Comparison of ENCODE assay signal across 9 mouse cellular contexts in the genomic region with DNA sequence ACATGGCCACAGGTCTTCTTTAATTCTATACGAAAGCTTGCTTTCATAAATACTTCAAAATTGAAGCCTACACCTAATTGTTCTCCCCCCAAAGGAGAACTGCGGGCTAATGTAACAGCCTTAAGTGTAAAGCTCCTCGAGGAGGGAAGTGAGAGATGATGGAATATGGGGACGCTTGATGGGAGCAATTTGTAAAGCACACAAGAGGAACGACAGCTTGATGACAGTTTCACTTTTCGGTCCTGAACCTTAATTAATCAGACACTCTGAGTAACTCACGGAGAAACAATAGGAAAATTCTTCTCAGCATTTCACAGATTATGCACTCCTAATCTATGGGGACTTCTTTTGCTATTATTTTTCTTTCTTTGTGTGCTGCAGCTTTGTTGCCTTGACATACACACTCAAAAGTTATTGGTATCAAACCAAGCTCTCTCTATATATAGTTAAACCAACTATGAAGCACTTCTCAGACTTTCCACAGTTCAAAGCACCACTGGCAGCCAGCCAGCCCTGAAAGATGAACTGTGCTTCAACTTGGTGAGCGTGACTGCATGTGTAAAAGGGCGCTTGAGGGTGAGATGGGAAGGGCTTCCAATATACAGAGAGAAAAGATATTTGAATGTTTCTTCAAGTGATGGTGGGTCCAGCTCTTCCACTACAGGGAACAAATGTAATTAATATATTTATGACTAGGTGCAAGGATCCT.
A peak's percentile ranks its signal among the peaks of the same experiment; 100 is the strongest.
DNase-seq lines count a peak whose midpoint lies in the region; ATAC-seq and TF ChIP-seq lines count a peak whose summit lies in the region.
"Had no signal": no experiment of that assay in that cellular context is flagged by ENCODE, and none has a peak within 500 bp of the region (broad histone marks: within the 10 kb centered on the region; RNA-seq: fewer than 3 reads in every experiment).

No protein-coding gene starts in this region.

- H3K4me1 ChIP-seq in heart, embryonic 12.5 days (replicated peaks) = no peaks in the 10 kb centered on the region
- H3K4me1 ChIP-seq in heart, embryonic 10.5 days = no peaks in the 10 kb centered on the region
- H3K4me1 ChIP-seq in midbrain, postnatal 0 days (ENCODE audit: insufficient read depth, low read length) = no peaks in the 10 kb centered on the region
- H3K4me1 ChIP-seq in midbrain, embryonic 11.5 days (ENCODE audit: control insufficient read depth, insufficient read depth, low read length) = no peaks in the 10 kb centered on the region
- H3K4me1 ChIP-seq: limb, embryonic 15.5 days had no signal

- ATAC-seq in heart, embryonic 12.5 days (ENCODE audit: insufficient number of reproducible peaks, low FRiP score) = peak; percentile 61; the same call in 1 of the 2 replicates
- no peak for ATAC-seq in midbrain, postnatal 0 days (ENCODE audit: low FRiP score)
- ATAC-seq in midbrain, embryonic 11.5 days (ENCODE audit: low FRiP score) = no peak

- 27% methylated on average over 9 of the region's 9 CpGs for WGBS in heart, embryonic 12.5 days
- 56% methylated on average over 9 of the region's 9 CpGs for WGBS in heart, embryonic 10.5 days
- WGBS in midbrain, postnatal 0 days = 67% methylated on average over 9 of the region's 9 CpGs
- 84% methylated on average over 9 of the region's 9 CpGs for WGBS in midbrain, embryonic 11.5 days

- H3K4me2 ChIP-seq in heart, embryonic 12.5 days = peak overlapping the region; percentile 24; the same call in 1 of the 2 replicates
- no peak overlapping the region for H3K4me2 ChIP-seq in midbrain, postnatal 0 days (ENCODE audit: low read depth, low read length, poor library complexity, severe bottlenecking)
- H3K4me2 ChIP-seq in midbrain, embryonic 11.5 days = no peak overlapping the region
- H3K4me2 ChIP-seq: limb, embryonic 15.5 days had no signal

- no peaks in the 10 kb centered on the region for H3K9me3 ChIP-seq in heart, embryonic 12.5 days (replicated peaks)
- H3K9me3 ChIP-seq in heart, embryonic 10.5 days = no peaks in the 10 kb centered on the region
- no peaks in the 10 kb centered on the region for H3K9me3 ChIP-seq in midbrain, postnatal 0 days (ENCODE audit: low read length)
- H3K9me3 ChIP-seq in midbrain, embryonic 11.5 days (ENCODE audit: control insufficient read depth, low read length) = no peaks in the 10 kb centered on the region
- H3K9me3 ChIP-seq: limb, embryonic 15.5 days had no signal

- H3K9ac ChIP-seq in heart, embryonic 12.5 days = no peak overlapping the region
- no peak overlapping the region for H3K9ac ChIP-seq in midbrain, postnatal 0 days (replicated peaks; ENCODE audit: low read length, poor library complexity, severe bottlenecking)
- H3K9ac ChIP-seq in midbrain, embryonic 11.5 days (ENCODE audit: low read length) = no peak overlapping the region
- H3K9ac ChIP-seq: limb, embryonic 15.5 days had no signal

- H3K4me3 ChIP-seq in heart, embryonic 12.5 days = no peak overlapping the region
- no peak overlapping the region for H3K4me3 ChIP-seq in heart, embryonic 10.5 days
- H3K4me3 ChIP-seq in midbrain, postnatal 0 days (ENCODE audit: low read depth, low read length) = no peak overlapping the region
- H3K4me3 ChIP-seq in midbrain, embryonic 11.5 days (ENCODE audit: low read depth, low read length) = no peak overlapping the region
- H3K4me3 ChIP-seq: limb, embryonic 15.5 days had no signal

- no peaks in the 10 kb centered on the region for H3K27me3 ChIP-seq in heart, embryonic 12.5 days (replicated peaks)
- no peaks in the 10 kb centered on the region for H3K27me3 ChIP-seq in heart, embryonic 10.5 days (ENCODE audit: insufficient read depth, poor library complexity, severe bottlenecking)
- no peaks in the 10 kb centered on the region for H3K27me3 ChIP-seq in midbrain, postnatal 0 days (ENCODE audit: insufficient read depth, low read length)
- H3K27me3 ChIP-seq in midbrain, embryonic 11.5 days (ENCODE audit: control insufficient read depth, insufficient read depth, low read length) = no peaks in the 10 kb centered on the region
- H3K27me3 ChIP-seq: limb, embryonic 15.5 days had no signal

- DNase-seq in heart, embryonic 10.5 days (ENCODE audit: low spot score) = no peak
- peak; percentile 23 for DNase-seq in midbrain, postnatal 0 days (ENCODE audit: low spot score)
- DNase-seq in midbrain, embryonic 11.5 days (ENCODE audit: low spot score, missing footprints) = no peak
- peak; percentile 4 to 40 for DNase-seq in kidney, adult 8-10 months
- DNase-seq in urinary bladder, postnatal 25 days (ENCODE audit: low spot score) = no peak
- DNase-seq in cerebellum, adult 18-20 months = no peak
- DNase-seq: thymus, postnatal 4 days had no signal

- H3K27ac ChIP-seq in heart, embryonic 12.5 days (ENCODE audit: poor library complexity, severe bottlenecking) = peak overlapping the region; percentile 70; the same call in 1 of the 2 replicates
- no peak overlapping the region for H3K27ac ChIP-seq in heart, embryonic 10.5 days
- no peak overlapping the region for H3K27ac ChIP-seq in midbrain, postnatal 0 days (ENCODE audit: low read depth, low read length)
- no peak overlapping the region for H3K27ac ChIP-seq in midbrain, embryonic 11.5 days (ENCODE audit: low read depth, low read length)
- H3K27ac ChIP-seq: limb, embryonic 15.5 days had no signal

- no peaks in the 10 kb centered on the region for H3K36me3 ChIP-seq in heart, embryonic 12.5 days
- no peaks in the 10 kb centered on the region for H3K36me3 ChIP-seq in heart, embryonic 10.5 days
- no peaks in the 10 kb centered on the region for H3K36me3 ChIP-seq in midbrain, postnatal 0 days (ENCODE audit: insufficient read depth, low read length)
- H3K36me3 ChIP-seq in midbrain, embryonic 11.5 days (ENCODE audit: control insufficient read depth, insufficient read depth, low read length) = no peaks in the 10 kb centered on the region
- H3K36me3 ChIP-seq: limb, embryonic 15.5 days had no signal

- TF ChIP-seq CTCF in midbrain, postnatal 0 days (IDR thresholded peaks at IDR 0.05) = no peak

Comparison
In these comparisons a context has a peak if more than half of its experiments do, and no peak if none do; other contexts are left out.
1. DNase-seq: peak in midbrain, postnatal 0 days (single experiment) and kidney, adult 8-10 months (2 of 2); none in heart, embryonic 10.5 days (single experiment), midbrain, embryonic 11.5 days (single experiment), urinary bladder, postnatal 25 days (single experiment) and cerebellum, adult 18-20 months (0 of 2).